Mouse (Mus musculus): Measurements from ENCODE around the gene 1600014C10Rik. TPM values are rescaled to one million over a fixed set of nuclear protein-coding genes. Genes with fewer than 3 reads are reported as not detected.

Gene 1600014C10Rik
- polyA plus RNA-seq, 1 experiment from 2014 or later, result 12.4 TPM

DNA sequence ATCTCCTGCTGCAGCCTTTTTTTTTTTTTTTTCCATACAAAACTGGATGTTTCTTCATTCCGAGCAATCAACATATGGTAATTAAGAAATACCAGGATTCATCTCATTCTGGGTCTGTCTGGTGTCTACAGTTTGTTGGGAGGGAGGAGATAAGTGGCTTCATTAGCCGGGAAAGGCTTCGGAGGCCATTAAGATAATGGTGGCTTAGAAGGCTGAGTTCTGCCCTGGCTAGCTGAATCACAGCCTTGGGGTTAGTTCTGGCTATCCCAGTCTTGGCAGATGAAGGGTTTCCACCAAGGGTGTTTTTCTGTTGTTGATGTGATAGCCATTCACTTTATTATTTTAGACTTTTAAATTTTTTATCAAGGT is 18.3 kb downstream of the 1600014C10Rik start:
- no peak overlapping the region for H3K4me2 ChIP-seq
- no peak overlapping the region for H3K4me3 ChIP-seq
- no peak for ATAC-seq (ENCODE audit: extremely low read depth, insufficient number of reproducible peaks, low FRiP score, low TSS enrichment)
- H3K36me3 ChIP-seq, result no peaks in the 10 kb centered on the region
- no peaks in the 10 kb centered on the region for H3K9me3 ChIP-seq
- no peaks in the 10 kb centered on the region for H3K27me3 ChIP-seq (replicated peaks)
- WGBS, result 27% methylated on average over 3 of the region's 3 CpGs
- peaks cover 7% of the 10 kb centered on the region; the same call in 1 of the 2 replicates for H3K4me1 ChIP-seq
- H3K9ac ChIP-seq, result no peak overlapping the region
- no peak overlapping the region for H3K27ac ChIP-seq (replicated peaks)

DNA sequence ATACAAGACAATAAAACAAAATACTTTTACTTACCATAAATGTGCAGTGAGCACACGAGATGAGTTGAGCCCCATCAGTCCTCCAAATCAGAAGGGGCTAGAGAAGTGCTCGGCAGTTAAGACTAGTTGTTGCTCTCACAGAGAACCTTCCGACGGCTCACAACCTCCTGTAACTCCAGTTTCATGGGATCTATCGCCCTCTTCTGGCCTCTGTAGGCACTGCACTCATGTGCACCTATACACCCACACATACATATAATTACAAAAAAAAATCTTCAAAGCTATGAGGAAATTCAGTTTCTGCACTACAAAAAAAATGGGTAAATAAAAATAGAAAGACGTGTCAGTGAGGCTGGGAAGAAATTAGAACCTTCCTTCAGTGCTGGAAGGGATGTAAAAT is 21.3 kb downstream of the 1600014C10Rik start:
- Histone ChIP-seq H3K27ac (replicated peaks) (no peak overlapping the region), H3K9me3 (no peaks in the 10 kb centered on the region), H3K9ac (no peak overlapping the region), H3K27me3 (replicated peaks) (no peaks in the 10 kb centered on the region), H3K4me3 (no peak overlapping the region), H3K4me1 (peaks cover 8% of the 10 kb centered on the region), H3K36me3 (no peaks in the 10 kb centered on the region), H3K4me2 (no peak overlapping the region)
- ATAC-seq (ENCODE audit: extremely low read depth, insufficient number of reproducible peaks, low FRiP score, low TSS enrichment), result no peak
- whole genome bisulfite sequencing, result 80% methylated on average over 6 of the region's 6 CpGs

DNA sequence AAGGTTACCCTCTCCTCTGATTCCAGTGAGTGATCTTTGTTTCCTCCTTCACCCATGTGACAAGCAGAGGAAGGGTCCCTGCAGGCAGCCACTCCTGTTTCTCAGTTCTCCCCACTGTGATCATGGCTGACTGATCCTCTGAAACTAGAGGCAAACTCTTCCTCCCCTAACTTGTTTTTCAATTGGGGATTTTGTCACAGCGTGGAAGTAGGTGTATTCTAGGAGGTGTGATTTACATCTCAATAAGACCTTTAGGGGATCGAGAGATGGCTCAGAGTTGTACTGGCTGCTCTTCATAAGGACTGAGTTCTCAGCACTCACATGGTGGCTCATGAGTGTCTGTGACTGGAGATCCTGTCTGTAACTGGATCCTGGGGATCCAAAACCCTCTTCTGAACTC is 22.8 kb downstream of the 1600014C10Rik start:
- Histone ChIP-seq H3K36me3 (no peaks in the 10 kb centered on the region), H3K9me3 (no peaks in the 10 kb centered on the region), H3K4me3 (no peak overlapping the region), H3K4me1 (peaks cover 9% of the 10 kb centered on the region), H3K4me2 (no peak overlapping the region), H3K27me3 (replicated peaks) (no peaks in the 10 kb centered on the region), H3K27ac (replicated peaks) (no peak overlapping the region), H3K9ac (no peak overlapping the region)
- WGBS, result 56% methylated on average over 2 of the region's 2 CpGs
- no peak for ATAC-seq (ENCODE audit: extremely low read depth, insufficient number of reproducible peaks, low FRiP score, low TSS enrichment)

DNA sequence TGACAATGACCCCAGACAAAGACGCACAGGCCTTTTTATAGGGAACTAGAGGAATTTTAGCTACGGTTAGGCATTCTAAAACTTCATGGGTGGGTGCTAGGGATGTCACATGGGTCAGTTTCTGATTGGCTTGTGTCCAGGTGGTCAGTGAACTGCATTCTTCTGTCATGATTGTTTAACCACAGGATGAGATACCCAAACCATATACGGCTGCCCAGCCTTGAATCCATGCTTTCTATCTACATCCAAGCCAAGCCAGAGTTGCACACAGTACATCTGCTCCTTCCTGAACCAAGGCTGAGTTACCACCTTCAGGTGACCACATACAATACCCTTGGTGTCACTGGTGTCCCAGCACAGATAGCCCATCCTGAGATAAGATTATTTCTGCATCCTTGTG is 23.5 kb downstream of the 1600014C10Rik start:
- no peak for ATAC-seq (ENCODE audit: extremely low read depth, insufficient number of reproducible peaks, low FRiP score, low TSS enrichment)
- Histone ChIP-seq H3K9ac (no peak overlapping the region), H3K27ac (replicated peaks) (no peak overlapping the region), H3K4me1 (peaks cover 7% of the 10 kb centered on the region), H3K27me3 (replicated peaks) (no peaks in the 10 kb centered on the region), H3K36me3 (no peaks in the 10 kb centered on the region), H3K4me2 (no peak overlapping the region), H3K9me3 (no peaks in the 10 kb centered on the region), H3K4me3 (no peak overlapping the region)
- 56% methylated on average over 3 of the region's 3 CpGs for WGBS

DNA sequence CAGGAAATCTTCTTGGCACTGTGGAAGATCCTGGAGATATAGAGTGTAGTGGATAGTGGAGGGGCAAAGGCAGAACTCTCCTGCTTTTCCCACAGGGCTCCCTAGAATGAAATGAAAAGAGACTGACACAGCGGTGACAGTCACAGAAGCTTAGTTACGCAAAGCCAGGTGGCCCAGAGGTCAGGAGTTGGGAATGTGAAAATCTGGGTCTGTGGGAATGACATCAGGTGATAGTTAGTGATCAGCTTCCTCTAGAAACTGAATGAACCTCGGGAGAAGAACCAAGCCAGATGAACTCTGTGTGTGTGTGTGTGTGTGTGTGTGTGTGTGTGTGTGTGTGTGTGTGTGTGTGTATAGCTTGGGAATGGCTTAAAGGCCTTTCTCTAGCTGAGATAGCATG is 26.0 kb downstream of the 1600014C10Rik start:
- H3K4me1 ChIP-seq, result peaks cover 21% of the 10 kb centered on the region
- H3K27ac ChIP-seq (replicated peaks), result no peak overlapping the region
- H3K27me3 ChIP-seq (replicated peaks), result no peaks in the 10 kb centered on the region
- no peaks in the 10 kb centered on the region for H3K36me3 ChIP-seq
- WGBS, result 69% methylated on average over 3 of the region's 3 CpGs
- H3K9me3 ChIP-seq, result no peaks in the 10 kb centered on the region
- H3K9ac ChIP-seq, result no peak overlapping the region
- H3K4me2 ChIP-seq, result no peak overlapping the region
- no peak overlapping the region for H3K4me3 ChIP-seq
- ATAC-seq (ENCODE audit: extremely low read depth, insufficient number of reproducible peaks, low FRiP score, low TSS enrichment), result no peak

DNA sequence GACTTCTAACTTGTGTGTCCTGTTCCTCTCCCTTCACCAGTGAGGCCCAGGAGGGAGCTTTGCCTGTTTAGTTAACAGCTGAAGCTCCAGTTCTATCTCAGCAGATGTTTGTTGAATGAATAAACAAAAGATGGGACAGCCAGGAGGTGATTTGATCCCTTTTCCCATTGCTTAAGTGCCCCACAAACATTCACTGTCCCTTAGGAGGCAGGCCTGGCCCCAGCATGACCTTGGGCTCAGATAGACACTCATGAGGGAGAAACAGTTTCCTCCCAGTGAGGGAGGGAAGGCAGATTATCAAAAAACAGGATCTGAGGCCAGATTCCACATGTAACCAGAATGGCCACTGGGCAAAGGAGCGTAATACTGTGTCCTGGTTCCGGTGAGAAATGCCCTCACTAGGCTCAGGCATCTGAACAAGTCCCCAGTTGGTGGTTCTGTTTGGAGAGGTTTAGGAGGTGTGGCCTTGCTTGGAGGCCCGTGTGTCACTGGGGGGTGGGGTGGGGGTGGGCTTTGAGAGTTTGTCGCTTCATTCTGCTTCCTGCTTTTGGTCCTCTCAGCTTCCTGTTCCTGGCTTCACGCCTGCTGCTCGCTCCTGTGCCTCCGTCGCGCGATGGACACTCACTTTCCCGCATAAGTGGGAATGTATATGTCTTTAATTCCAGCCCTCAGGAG is 26.6 kb downstream of the 1600014C10Rik start:
- WGBS, result 56% methylated on average over 11 of the region's 11 CpGs
- Histone ChIP-seq H3K4me2 (no peak overlapping the region), H3K9me3 (no peaks in the 10 kb centered on the region), H3K9ac (no peak overlapping the region), H3K4me3 (no peak overlapping the region), H3K36me3 (no peaks in the 10 kb centered on the region), H3K27me3 (replicated peaks) (no peaks in the 10 kb centered on the region), H3K27ac (replicated peaks) (no peak overlapping the region), H3K4me1 (peaks cover 21% of the 10 kb centered on the region)
- ATAC-seq (ENCODE audit: extremely low read depth, insufficient number of reproducible peaks, low FRiP score, low TSS enrichment), result no peak

DNA sequence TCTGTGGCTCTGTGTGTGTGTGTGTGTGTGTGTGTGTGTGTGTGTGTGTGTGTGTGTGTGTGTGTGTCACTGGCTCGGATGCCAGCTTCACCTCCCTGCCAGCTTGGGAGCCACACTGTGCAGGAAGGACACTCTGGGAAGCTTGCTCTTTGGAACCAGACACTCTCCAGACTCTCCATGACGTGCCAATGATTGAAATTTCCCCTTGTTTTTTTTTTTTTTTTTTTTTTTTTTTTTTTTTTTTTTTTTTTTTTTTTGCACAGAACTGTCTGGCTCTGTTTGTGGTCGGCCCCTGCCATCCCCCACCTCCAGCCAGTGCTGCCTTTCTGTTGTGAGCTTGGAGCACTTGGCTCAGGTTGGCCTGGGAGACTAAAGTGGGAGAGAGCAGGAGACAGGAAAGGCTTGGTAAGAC is 29.6 kb downstream of the 1600014C10Rik start:
- Histone ChIP-seq H3K27me3 (replicated peaks) (no peaks in the 10 kb centered on the region), H3K4me1 (peaks cover 28% of the 10 kb centered on the region), H3K27ac (replicated peaks) (peak overlapping the region; percentile 49; the same call in 1 of the 2 replicates), H3K4me2 (no peak overlapping the region), H3K36me3 (no peaks in the 10 kb centered on the region), H3K9ac (peak overlapping the region; percentile 38; the same call in 1 of the 2 replicates), H3K4me3 (no peak overlapping the region), H3K9me3 (no peaks in the 10 kb centered on the region)
- no peak for ATAC-seq (ENCODE audit: extremely low read depth, insufficient number of reproducible peaks, low FRiP score, low TSS enrichment)
- 12% methylated on average over 3 of the region's 3 CpGs for WGBS

DNA sequence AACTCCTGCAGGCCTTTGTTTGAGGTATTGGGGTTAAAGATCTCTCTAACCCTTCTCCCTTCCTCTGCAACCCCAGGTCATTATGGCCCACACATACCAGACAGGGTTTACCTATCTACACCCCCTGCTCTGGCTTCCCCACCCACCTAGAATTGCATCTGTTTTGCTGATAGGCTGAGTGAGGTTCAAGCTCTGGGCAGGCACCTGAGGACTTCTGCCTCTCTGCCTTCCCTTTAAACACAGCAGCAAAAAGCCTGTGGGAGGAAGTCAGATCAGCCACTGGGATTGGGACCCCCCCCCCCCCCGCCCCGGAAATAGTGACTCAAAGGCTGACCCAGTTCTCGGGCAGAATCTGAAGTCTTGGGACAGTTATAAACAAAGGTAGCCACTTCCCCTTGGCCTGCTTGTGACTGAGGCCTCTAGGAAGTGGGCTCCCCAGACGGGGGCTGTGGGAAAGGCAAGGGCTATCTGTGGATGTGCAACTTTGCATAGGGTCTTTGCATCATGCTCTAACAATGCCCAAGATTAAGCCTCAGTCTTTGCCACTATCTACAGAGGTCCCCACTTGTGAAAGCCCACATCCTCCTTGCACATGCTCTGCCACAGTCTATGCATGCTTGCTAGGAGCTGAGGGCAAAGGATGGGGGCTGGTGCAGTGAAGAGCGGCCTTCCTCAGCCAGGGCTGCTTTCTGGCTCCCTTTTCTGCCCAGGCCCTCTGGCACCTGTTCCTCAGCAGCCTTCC is 31.6 kb downstream of the 1600014C10Rik start:
- no peak overlapping the region for H3K4me3 ChIP-seq
- H3K4me2 ChIP-seq, result no peak overlapping the region
- H3K27me3 ChIP-seq (replicated peaks), result no peaks in the 10 kb centered on the region
- H3K9ac ChIP-seq, result no peak overlapping the region
- H3K4me1 ChIP-seq, result peaks cover 26% of the 10 kb centered on the region
- peaks cover 8% of the 10 kb centered on the region; the same call in 1 of the 2 replicates for H3K36me3 ChIP-seq
- WGBS, result 50% methylated on average over 5 of the region's 5 CpGs
- no peaks in the 10 kb centered on the region for H3K9me3 ChIP-seq
- no peak overlapping the region for H3K27ac ChIP-seq (replicated peaks)
- ATAC-seq (ENCODE audit: extremely low read depth, insufficient number of reproducible peaks, low FRiP score, low TSS enrichment), result no peak

DNA sequence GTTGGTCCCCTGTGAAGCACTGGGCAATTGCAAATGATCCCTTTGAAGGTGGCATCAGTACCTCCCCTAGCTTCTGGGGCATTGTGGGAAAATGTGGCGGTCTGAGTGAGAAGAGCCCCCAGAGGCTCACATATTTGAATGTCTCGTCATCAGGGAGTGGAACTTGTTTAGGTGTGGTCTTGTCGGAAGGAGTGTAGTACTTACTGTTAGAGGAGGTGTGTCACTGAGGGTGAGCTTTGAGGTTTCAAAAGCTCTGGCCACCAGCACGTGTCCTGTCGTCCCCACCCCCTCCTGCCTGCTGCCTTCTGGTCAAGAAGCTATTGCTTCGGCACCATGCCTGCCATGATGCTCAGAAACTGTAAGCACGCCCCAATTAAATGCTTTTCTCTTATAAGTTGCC is 32.3 kb downstream of the 1600014C10Rik start:
- no peak for ATAC-seq (ENCODE audit: extremely low read depth, insufficient number of reproducible peaks, low FRiP score, low TSS enrichment)
- Histone ChIP-seq H3K9me3 (no peaks in the 10 kb centered on the region), H3K27ac (replicated peaks) (no peak overlapping the region), H3K9ac (no peak overlapping the region), H3K27me3 (replicated peaks) (no peaks in the 10 kb centered on the region), H3K4me1 (peaks cover 28% of the 10 kb centered on the region), H3K4me2 (no peak overlapping the region), H3K4me3 (no peak overlapping the region), H3K36me3 (peaks cover 12% of the 10 kb centered on the region)
- WGBS, result 58% methylated on average over 7 of the region's 7 CpGs

DNA sequence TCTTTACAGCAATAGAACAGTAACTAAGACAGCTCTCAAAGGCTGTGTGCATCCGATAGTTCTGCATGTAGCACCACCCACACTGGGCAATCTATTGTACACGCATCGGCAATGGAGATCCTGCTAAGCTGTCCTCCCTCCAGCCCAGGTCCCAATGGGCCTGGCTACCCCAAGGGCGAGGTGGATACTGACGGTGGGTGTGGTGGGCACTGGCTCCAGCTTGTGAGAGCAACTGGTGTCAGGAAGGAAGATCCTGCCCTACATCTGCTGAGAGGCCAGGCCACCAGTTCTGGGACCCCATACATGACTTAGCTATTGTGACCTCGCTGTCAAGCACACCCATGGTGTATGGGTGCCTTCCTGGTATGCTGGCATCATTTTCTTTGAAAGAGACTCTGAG is 32.7 kb downstream of the 1600014C10Rik start:
- Histone ChIP-seq H3K27ac (replicated peaks) (no peak overlapping the region), H3K9me3 (no peaks in the 10 kb centered on the region), H3K27me3 (replicated peaks) (no peaks in the 10 kb centered on the region), H3K4me3 (no peak overlapping the region), H3K9ac (no peak overlapping the region), H3K4me2 (no peak overlapping the region), H3K4me1 (peaks cover 30% of the 10 kb centered on the region), H3K36me3 (peaks cover 15% of the 10 kb centered on the region)
- WGBS, result 89% methylated on average over 6 of the region's 6 CpGs
- ATAC-seq (ENCODE audit: extremely low read depth, insufficient number of reproducible peaks, low FRiP score, low TSS enrichment), result no peak

DNA sequence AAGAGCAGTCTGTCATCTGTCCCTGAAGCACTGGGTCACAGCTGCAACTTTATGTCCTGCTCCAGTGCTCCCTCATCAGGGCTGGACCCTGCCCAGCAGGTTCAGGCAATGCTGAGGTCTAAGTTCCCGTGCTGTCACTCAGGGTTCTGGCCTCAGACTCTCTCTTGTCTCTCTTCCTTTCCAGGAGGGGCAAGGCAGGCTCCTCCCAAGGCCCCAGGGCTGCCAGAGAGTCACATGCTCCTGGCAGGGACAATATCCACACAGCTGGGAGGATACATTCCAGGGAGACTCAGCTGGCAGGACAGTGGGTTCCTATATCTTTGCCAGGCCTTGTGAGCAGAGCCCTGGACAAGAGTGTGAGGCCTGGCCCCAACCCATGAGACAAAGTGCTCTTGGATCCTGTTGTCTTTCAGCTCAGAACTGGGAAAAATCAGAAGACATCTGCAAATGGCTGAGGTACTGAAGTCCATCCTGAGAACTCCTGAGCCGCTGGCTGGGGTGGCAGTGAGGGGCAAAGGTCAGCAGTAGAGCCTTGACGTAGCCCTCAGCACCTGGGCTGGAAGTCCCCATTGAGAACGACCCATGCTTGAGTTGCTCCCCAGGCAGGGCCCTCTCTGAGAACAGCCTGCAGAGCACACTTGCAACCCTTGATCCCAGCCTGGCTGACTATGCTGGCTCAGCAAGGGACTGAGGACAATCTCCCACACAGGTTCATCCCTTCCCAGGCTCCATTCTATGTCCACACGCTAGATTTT is 34.6 kb downstream of the 1600014C10Rik start:
- no peak for ATAC-seq (ENCODE audit: extremely low read depth, insufficient number of reproducible peaks, low FRiP score, low TSS enrichment)
- 60% methylated on average over 5 of the region's 5 CpGs for WGBS
- Histone ChIP-seq H3K9ac (no peak overlapping the region), H3K4me1 (peaks cover 22% of the 10 kb centered on the region), H3K27ac (replicated peaks) (no peak overlapping the region; the same call in 1 of the 2 replicates), H3K9me3 (no peaks in the 10 kb centered on the region), H3K4me3 (no peak overlapping the region), H3K36me3 (peaks cover 29% of the 10 kb centered on the region), H3K4me2 (no peak overlapping the region), H3K27me3 (replicated peaks) (no peaks in the 10 kb centered on the region)

Measured in heart, embryonic 13.5 days (tissue).